Mouse (Mus musculus): ENCODE measurements around the gene Npnt. TPM values are rescaled to one million over a fixed set of nuclear protein-coding genes. Genes with fewer than 3 reads are reported as not detected.

Gene Npnt
- polyA plus RNA-seq, 1 experiment = 0.87 TPM

DNA sequence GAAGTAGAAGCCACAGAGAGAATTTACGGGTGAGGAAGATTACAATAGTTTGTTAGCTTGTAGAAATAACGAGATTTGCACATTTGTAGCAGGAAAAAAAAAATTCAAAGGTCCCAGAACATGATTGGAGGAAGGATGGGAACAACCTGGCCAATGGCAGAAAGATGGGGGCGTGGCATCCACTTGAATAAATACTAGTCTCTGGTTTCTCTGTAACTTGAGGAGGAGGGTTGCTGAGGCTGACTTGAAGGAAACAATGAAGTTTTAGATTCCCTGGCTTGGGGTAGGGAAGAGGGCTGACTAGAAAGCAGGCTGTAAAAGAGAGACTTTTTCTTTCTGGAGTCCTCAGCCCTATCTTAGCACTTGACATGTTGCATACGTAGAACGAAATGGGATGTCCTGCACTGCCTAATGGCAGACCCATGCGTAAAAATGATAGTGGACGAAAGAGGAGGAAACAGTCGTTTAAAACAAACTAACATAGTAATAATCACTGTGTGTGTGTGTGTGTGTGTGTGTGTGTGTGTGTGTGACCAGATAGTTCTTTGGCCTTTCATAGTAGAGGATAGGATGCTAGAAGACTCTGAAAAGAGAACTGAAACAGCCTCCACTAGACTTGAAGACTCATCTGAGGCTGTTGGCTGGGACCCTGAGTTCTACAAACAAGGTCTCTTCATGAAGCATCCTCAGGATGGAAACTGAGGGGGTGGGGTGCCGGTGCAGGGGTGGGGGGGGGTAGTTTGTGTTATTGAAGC lies 94.5 kb downstream of the Npnt start:
- H3K4me1 ChIP-seq (ENCODE audit: control insufficient read depth, insufficient read depth, low read length) = no peaks in the 10 kb centered on the region; the same call in 1 of the 2 replicates

DNA sequence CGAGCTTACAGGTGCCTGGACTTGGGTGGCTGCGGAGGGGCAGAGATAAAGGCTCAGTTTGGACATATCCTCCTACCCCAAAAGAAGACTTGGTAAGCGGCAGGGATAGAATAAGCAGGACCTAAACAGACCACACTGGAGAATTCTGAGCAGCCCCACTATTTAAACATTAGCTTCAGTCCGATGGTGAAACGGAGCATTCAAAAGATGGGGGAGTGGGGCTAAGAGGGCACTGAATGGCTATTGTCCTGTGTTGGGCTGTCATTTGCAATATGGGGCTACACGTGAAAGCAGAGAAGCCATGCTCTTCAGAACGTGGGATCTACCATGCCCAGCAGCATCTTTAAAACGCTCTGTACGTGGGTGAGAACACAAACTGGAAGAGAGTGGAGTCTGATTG lies 95.8 kb downstream of the Npnt start:
- TF ChIP-seq POLR2A (IDR thresholded peaks at IDR 0.05; ENCODE audit: borderline replicate concordance, control insufficient read depth, low read depth, low read length) (no peak), CTCF (IDR thresholded peaks at IDR 0.05; ENCODE audit: control insufficient read depth, insufficient read depth, low read length) (no peak)
- WGBS = 83% methylated on average over 9 of the region's 9 CpGs
- H3K4me1 ChIP-seq (ENCODE audit: control insufficient read depth, insufficient read depth, low read length) = no peaks in the 10 kb centered on the region; the same call in 1 of the 2 replicates
- H3K27ac ChIP-seq (ENCODE audit: control insufficient read depth, insufficient read depth, low read depth, low read length, poor library complexity) = no peak overlapping the region
- H3K4me3 ChIP-seq (replicated peaks; ENCODE audit: control insufficient read depth, low read depth, low read length) = no peak overlapping the region

More for the DNA sequence above, 94.5 kb downstream of the Npnt start:
- Histone ChIP-seq H3K4me3 (replicated peaks; ENCODE audit: control insufficient read depth, low read depth, low read length) (no peak overlapping the region), H3K27ac (ENCODE audit: control insufficient read depth, insufficient read depth, low read depth, low read length, poor library complexity) (no peak overlapping the region)
- no peak for TF ChIP-seq POLR2A (IDR thresholded peaks at IDR 0.05; ENCODE audit: borderline replicate concordance, control insufficient read depth, low read depth, low read length)
- TF ChIP-seq CTCF (IDR thresholded peaks at IDR 0.05; ENCODE audit: control insufficient read depth, insufficient read depth, low read length) = no peak
- WGBS = 65% methylated on average over 9 of the region's 9 CpGs

DNA sequence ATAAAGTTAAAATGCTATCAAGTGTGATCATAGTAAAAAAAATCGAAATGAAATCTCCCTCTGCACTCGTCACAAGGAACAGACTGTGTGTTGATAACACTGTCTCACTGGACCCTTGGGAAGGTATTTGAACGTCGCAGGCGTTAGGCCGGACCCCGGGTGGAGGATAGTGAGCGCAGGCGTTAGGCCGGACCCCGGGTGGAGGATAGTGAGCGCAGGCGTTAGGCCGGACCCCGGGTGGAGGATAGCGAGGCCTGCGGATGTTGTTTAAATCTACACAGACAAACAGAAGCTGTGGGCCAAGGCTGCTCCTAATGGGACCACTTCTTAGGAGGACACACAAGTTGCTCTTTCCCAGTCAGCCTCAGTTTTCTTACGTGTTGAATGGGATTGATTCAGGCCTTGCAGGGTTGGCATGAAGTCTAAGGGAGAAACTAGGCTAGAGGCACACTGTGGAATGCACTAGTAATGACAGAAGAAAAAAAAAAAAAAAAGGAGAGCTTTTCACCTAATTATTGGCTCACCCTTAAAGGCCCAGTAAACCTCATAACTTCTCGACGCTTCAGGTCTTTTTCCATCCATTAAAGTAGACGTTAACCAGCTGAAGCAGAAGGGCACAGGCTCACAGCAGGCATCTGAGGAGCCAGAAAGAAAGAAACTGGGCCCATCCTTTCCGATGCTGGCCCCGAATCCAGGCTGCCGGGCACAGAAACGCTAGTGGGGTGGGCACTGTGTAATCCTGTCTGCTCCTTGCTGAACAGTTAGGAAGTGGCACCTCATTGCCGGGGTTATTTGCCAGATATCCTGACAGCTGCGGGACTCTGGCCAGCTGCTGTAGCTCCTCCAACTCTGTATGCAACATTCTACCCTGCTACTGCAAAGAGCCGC lies 98.0 kb downstream of the Npnt start:
- 83% methylated on average over 28 of the region's 28 CpGs for WGBS
- Histone ChIP-seq H3K27ac (ENCODE audit: control insufficient read depth, insufficient read depth, low read depth, low read length, poor library complexity) (no peak overlapping the region), H3K4me1 (ENCODE audit: control insufficient read depth, insufficient read depth, low read length) (no peaks in the 10 kb centered on the region; the same call in none of the 2 replicates), H3K4me3 (replicated peaks; ENCODE audit: control insufficient read depth, low read depth, low read length) (no peak overlapping the region)
- TF ChIP-seq CTCF (IDR thresholded peaks at IDR 0.05; ENCODE audit: control insufficient read depth, insufficient read depth, low read length) (no peak), POLR2A (IDR thresholded peaks at IDR 0.05; ENCODE audit: borderline replicate concordance, control insufficient read depth, low read depth, low read length) (no peak)

DNA sequence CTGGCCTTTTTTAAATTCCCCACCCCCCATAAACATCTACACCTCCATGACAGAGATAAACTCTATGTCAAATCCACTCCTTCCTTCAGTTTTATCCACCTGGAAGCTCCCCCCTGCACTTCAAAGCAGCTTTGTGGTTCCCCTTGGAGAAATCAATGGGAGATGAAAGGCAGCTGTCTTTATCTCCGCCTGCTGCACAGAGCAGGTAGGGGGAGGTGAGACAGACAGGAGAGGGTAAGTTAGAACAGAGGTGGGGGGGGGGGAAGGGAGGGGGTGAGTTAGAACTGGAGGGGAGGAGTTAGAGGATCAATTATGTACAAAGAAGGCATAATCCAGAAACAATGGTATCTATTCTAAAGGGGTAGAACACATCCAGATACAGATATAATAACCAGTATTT lies 98.7 kb downstream of the Npnt start:
- no peak overlapping the region for H3K4me3 ChIP-seq (replicated peaks; ENCODE audit: control insufficient read depth, low read depth, low read length)
- WGBS = 81% methylated on average over 1 of the region's 1 CpGs
- H3K4me1 ChIP-seq (ENCODE audit: control insufficient read depth, insufficient read depth, low read length) = no peaks in the 10 kb centered on the region; the same call in 1 of the 2 replicates
- TF ChIP-seq POLR2A (IDR thresholded peaks at IDR 0.05; ENCODE audit: borderline replicate concordance, control insufficient read depth, low read depth, low read length) (no peak), CTCF (IDR thresholded peaks at IDR 0.05; ENCODE audit: control insufficient read depth, insufficient read depth, low read length) (no peak)
- H3K27ac ChIP-seq (ENCODE audit: control insufficient read depth, insufficient read depth, low read depth, low read length, poor library complexity) = no peak overlapping the region

DNA sequence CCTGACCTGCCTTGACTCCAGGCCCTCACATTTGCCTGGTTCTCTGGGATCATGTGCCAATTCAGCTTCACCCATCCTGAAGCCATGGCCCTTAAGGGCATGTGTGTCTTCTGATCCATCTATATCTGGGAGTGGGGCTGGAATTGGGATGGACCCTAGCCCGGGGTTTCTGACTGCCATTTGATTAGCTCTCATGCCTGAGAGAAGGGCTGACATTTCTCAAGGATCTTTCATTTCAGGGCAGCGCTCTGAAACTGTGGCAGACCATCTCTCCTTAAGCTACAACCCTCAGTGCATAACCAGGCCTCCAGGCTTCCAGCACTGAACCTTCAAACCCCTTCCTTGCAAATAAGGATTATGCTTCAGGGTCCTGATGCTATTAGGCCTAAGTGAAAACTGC lies 99.7 kb downstream of the Npnt start:
- WGBS = 73% methylated on average over 2 of the region's 2 CpGs
- Histone ChIP-seq H3K4me1 (ENCODE audit: control insufficient read depth, insufficient read depth, low read length) (no peaks in the 10 kb centered on the region; the same call in 1 of the 2 replicates), H3K4me3 (replicated peaks; ENCODE audit: control insufficient read depth, low read depth, low read length) (no peak overlapping the region), H3K27ac (ENCODE audit: control insufficient read depth, insufficient read depth, low read depth, low read length, poor library complexity) (no peak overlapping the region)
- no peak for TF ChIP-seq POLR2A (IDR thresholded peaks at IDR 0.05; ENCODE audit: borderline replicate concordance, control insufficient read depth, low read depth, low read length)
- TF ChIP-seq CTCF (IDR thresholded peaks at IDR 0.05; ENCODE audit: control insufficient read depth, insufficient read depth, low read length) = no peak

DNA sequence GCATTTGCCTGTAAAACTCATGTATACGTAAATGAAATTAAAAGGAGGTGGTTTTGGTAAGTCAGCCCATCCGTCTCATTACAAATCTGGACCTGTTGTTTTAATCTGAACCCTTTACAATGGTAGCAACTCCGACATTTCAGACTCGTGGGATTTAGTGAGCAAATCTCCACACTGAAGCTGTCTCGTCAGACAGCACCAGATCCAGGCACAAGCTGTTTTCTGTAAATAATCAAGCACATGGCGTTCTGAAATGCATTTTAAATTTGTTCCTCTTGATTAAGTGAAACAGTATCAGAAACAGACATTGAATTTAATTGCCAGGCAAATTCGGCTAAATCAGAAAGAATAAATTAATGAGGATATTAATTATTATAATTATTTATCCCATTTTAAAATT lies 100.4 kb downstream of the Npnt start:
- TF ChIP-seq CTCF (IDR thresholded peaks at IDR 0.05; ENCODE audit: control insufficient read depth, insufficient read depth, low read length) (no peak), POLR2A (IDR thresholded peaks at IDR 0.05; ENCODE audit: borderline replicate concordance, control insufficient read depth, low read depth, low read length) (no peak)
- H3K4me3 ChIP-seq (replicated peaks; ENCODE audit: control insufficient read depth, low read depth, low read length) = no peak overlapping the region
- 84% methylated on average over 7 of the region's 7 CpGs for WGBS

DNA sequence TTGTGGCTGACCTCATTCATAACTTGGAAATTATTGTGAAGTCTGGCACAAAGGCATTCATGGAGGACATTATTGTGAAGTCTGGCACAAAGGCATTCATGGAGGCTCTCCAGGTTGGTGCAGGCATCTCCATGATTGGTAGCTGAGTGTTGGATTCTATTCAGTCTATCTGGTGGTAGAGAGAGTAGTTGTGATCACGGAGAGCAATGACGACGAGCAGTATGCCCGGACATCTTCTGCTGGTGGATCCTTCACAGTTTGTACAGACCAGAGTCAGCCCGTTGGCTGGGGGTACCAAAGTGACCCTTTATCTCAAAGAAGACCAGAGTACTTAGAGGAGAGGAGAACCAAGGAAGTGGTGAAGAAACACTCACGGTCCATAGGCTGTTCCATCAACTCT lies 107.4 kb downstream of the Npnt start:
- TF ChIP-seq CTCF (IDR thresholded peaks at IDR 0.05; ENCODE audit: control insufficient read depth, insufficient read depth, low read length) = no peak
- no peak for TF ChIP-seq POLR2A (IDR thresholded peaks at IDR 0.05; ENCODE audit: borderline replicate concordance, control insufficient read depth, low read depth, low read length)
- Histone ChIP-seq H3K4me1 (ENCODE audit: control insufficient read depth, insufficient read depth, low read length) (no peaks in the 10 kb centered on the region), H3K27ac (ENCODE audit: control insufficient read depth, insufficient read depth, low read depth, low read length, poor library complexity) (no peak overlapping the region), H3K4me3 (replicated peaks; ENCODE audit: control insufficient read depth, low read depth, low read length) (no peak overlapping the region)
- WGBS = 92% methylated on average over 6 of the region's 6 CpGs

More for the DNA sequence above, 100.4 kb downstream of the Npnt start:
- Histone ChIP-seq H3K4me1 (ENCODE audit: control insufficient read depth, insufficient read depth, low read length) (no peaks in the 10 kb centered on the region; the same call in 1 of the 2 replicates), H3K27ac (ENCODE audit: control insufficient read depth, insufficient read depth, low read depth, low read length, poor library complexity) (no peak overlapping the region)

DNA sequence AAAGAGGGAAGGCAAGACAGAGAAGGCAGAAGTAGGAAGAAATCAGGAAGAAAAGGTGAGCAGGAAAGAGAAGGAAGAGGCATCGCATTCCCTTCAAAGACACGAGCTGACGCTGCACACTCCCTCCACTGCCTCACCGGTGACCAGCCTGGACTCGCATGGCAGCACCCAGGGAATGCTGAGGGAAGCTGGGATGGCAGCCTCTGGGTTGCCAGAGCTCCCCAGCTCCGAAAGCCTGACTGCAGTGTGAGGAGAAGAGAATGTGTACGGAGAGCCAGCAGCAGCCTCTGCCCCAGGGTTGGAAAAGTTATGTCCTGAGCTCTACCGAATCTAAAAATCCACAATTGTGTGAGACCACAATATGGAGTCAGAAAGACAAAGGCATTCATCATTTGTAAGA lies 110.6 kb downstream of the Npnt start:
- H3K4me1 ChIP-seq (ENCODE audit: control insufficient read depth, insufficient read depth, low read length) = no peaks in the 10 kb centered on the region
- no peak for TF ChIP-seq CTCF (IDR thresholded peaks at IDR 0.05; ENCODE audit: control insufficient read depth, insufficient read depth, low read length)
- no peak for TF ChIP-seq POLR2A (IDR thresholded peaks at IDR 0.05; ENCODE audit: borderline replicate concordance, control insufficient read depth, low read depth, low read length)
- no peak overlapping the region for H3K4me3 ChIP-seq (replicated peaks; ENCODE audit: control insufficient read depth, low read depth, low read length)
- 90% methylated on average over 8 of the region's 8 CpGs for WGBS
- H3K27ac ChIP-seq (ENCODE audit: control insufficient read depth, insufficient read depth, low read depth, low read length, poor library complexity) = no peak overlapping the region

All from bone marrow, adult 2 months (tissue).